Mouse (Mus musculus) forebrain, embryonic 10.5 days (tissue): Measurements from ENCODE around the gene Txnrd3. TPM values are rescaled to one million over a fixed set of nuclear protein-coding genes. Genes with fewer than 3 reads are reported as not detected.

Experiments
- DNase-seq: peaks from one replicate; pipeline ENCODE4 v3.0.0-alpha.2; 2017; ENCODE audit warnings: low spot score; ENCODE audit errors: extremely low spot score
- H3K27ac ChIP-seq: fragments of 300-500 bp; sonication (generic); 2 replicates; pipeline ENCODE4 v1.5.1; 2016; ENCODE audit warnings: mild to moderate bottlenecking
- H3K27me3 ChIP-seq: fragments of 300-500 bp; sonication (generic); 2 replicates; pipeline ENCODE4 v1.6.1; 2016; ENCODE audit warnings: mild to moderate bottlenecking; ENCODE audit not compliant: poor library complexity, severe bottlenecking
- H3K36me3 ChIP-seq: fragments of 300-500 bp; sonication (generic); replicated peaks from 2 replicates; pipeline ENCODE4 v1.6.1; 2016; ENCODE audit warnings: mild to moderate bottlenecking, moderate library complexity
- H3K4me1 ChIP-seq: fragments of 300-500 bp; sonication (generic); 2 replicates; pipeline ENCODE4 v1.6.1; 2016
- H3K4me3 ChIP-seq: fragments of 300-500 bp; sonication (generic); 2 replicates; pipeline ENCODE4 v1.5.1; 2016; ENCODE audit warnings: mild to moderate bottlenecking, moderate library complexity
- H3K9me3 ChIP-seq: fragments of 300-500 bp; sonication (generic); 2 replicates; pipeline ENCODE4 v1.6.1; 2016; ENCODE audit warnings: mild to moderate bottlenecking, moderate library complexity
- WGBS: fragments of 180-500 bp; shearing (Covaris S2); methylation state at CpG from one replicate; pipeline ENCODE4 v1.1.7; 2016; 5-methylcytosine and 5-hydroxymethylcytosine counted together
- polyA plus RNA-seq: library from polyadenylated mRNA; unstranded; fragments of >200 nt; fragmentation: Nextera tagmentation; extraction: Ambion mirVana; gene quantifications from 2 replicates; pipeline ENCODE4 v1.2.1, GENCODE M21; 2016

Gene Txnrd3
- polyA plus RNA-seq: 8.1 and 8.9 TPM in 2 replicates

DNA sequence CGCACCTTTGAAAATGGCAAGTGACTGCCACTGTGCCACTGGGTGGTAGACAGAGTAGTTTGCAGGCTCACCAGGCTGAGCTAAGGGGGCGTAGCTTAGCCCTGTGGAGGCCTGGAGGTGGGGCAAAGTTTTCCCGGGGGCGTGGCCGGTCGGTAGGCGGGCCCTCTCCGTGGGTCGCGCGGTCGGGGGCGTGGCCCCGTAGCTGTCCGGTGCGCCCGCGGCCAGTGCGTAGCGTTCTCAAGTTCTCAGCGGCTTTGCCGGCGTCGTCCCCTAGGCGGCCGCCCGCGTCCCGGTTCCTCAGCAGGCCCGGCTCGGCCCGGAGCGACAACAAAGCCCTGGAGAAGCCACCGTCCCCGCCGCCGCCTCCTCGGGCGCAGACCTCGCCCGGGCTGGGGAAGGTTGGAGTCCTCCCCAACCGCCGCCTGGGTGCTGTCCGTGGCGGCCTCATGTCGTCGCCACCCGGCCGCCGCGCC is at the start of gene Txnrd3:
Gene Txnrd3 (plus strand): TSS at position 191 of the 473 bp plus-strand sequence.
- peak; percentile 88 for DNase-seq
- H3K4me1 ChIP-seq: peaks cover 25% of the 10 kb centered on the region
- H3K4me3 ChIP-seq: peak within 1 kb of the TSS; percentile 71
- no peaks in the 10 kb centered on the region for H3K27me3 ChIP-seq
- H3K27ac ChIP-seq: peak within 1 kb of the TSS; percentile 90
- H3K36me3 ChIP-seq: no peaks in the 10 kb centered on the region
- under 1% methylated on average over 51 of the region's 51 CpGs for WGBS
- H3K9me3 ChIP-seq: no peaks in the 10 kb centered on the region

DNA sequence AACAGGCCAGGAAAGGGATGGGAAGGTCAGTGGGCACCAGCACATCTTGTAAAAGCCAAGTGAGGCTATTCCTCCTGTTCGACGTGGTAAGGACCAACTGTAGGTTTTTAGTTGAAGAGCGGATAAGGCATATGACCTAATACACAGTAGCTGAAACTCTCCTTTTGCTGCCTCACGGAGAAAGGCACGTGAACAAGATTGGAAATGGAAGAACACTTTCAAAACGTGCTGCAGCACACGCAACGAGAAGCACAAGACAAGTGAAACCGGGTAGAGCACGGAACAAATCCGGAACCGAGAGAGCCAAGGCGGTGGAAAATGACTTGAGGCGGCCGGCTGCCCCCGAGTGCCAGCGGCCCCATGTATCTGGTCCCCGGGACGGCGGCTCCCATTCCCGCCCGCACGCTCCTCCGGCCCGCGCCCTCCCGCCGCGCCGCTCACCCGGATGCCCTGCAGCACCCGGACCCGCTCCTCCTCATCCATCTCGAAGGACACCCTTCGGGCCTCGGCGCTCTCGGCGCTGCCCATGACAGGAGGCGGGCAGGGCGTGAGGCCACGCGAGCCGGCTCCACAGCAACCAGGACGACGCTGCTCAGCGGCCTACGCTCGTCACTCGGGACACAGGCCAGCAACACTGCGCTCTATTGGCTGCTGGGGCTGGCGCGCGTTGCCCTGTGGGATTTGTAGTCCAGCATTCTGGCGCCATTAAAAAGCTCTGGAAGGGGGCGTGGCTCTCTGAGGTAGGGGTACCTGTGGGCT is 48.6 kb upstream of the Txnrd3 start, which contains the start of gene Chchd6:
Gene Chchd6 (minus strand): TSS at position 635 of the 759 bp plus-strand sequence.
- Histone ChIP-seq H3K36me3 (no peaks in the 10 kb centered on the region), H3K27me3 (no peaks in the 10 kb centered on the region), H3K4me1 (peaks cover 6% of the 10 kb centered on the region), H3K27ac (peak within 1 kb of the TSS; percentile 84), H3K4me3 (peak within 1 kb of the TSS; percentile 68), H3K9me3 (peaks cover 4% of the 10 kb centered on the region)
- peak; percentile 96 for DNase-seq
- under 1% methylated on average over 56 of the region's 56 CpGs for WGBS

DNA sequence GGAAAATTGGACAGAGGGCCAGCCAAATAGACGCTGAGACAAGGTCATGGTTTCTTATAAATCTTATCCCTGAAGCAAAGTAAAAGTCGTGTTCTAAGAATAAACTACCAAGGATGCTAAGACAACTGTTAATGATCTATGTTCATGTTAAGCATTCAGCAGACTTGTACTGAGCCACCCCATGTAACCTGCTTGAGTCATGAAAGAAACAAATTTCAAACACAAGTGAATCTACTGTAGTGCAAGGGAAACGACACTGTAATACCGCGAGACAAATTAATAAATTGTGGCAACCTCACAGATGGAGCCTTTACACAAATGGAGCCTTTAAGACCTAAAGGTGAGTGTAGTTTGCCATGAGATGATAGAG is 48.0 kb upstream of the Txnrd3 start:
- H3K9me3 ChIP-seq: peaks cover 8% of the 10 kb centered on the region
- H3K27me3 ChIP-seq: no peaks in the 10 kb centered on the region
- H3K4me3 ChIP-seq: peak overlapping the region; percentile 68
- H3K27ac ChIP-seq: no peak overlapping the region
- no peak for DNase-seq
- H3K36me3 ChIP-seq: no peaks in the 10 kb centered on the region
- 29% methylated on average over 5 of the region's 5 CpGs for WGBS
- H3K4me1 ChIP-seq: peaks cover 6% of the 10 kb centered on the region

DNA sequence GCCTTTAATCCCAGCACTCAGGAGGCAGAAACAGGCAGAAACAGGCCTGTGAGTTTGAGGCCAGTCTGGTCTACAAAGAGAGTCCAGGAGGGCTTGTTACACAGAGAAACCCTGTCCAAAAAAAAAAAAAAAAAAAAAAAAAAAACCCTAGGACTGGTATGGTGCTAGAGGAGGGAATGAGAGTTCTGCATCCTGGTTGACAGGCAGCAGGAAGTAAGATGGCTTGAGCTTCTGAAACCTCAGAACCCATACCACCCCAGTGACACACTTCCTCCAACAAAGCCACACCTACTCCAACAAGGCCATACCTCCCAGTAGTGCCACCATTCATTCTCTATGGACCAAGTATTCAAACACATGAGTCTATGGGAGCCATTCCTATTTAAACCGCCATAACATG is 47.3 kb upstream of the Txnrd3 start:
- H3K36me3 ChIP-seq: no peaks in the 10 kb centered on the region
- DNase-seq: no peak
- no peak overlapping the region for H3K4me3 ChIP-seq
- no peaks in the 10 kb centered on the region for H3K27me3 ChIP-seq
- H3K4me1 ChIP-seq: peaks cover 6% of the 10 kb centered on the region
- H3K27ac ChIP-seq: no peak overlapping the region
- 92% methylated on average over 1 of the region's 1 CpGs for WGBS
- H3K9me3 ChIP-seq: peaks cover 12% of the 10 kb centered on the region

DNA sequence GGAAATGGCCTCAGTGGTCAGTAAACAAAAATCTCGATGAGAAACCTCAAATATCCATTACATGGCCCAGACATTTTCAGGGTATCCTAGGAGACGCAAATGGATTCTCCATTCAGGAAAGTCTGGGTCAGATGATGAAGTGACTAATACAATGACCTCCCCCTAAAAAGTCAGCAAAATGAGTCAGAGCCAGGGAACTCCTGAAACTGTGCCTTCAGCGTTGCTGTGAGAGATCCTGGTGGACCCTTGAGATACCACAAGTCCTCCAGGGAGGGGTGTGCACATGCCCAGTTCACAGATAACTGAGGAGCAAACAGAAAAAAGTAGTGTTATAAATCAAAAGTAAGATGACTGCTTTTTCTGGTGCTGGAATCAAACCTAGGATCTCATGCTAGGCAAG is 37.7 kb upstream of the Txnrd3 start:
- 72% methylated on average over 3 of the region's 3 CpGs for WGBS
- Histone ChIP-seq H3K4me3 (no peak overlapping the region), H3K27me3 (no peaks in the 10 kb centered on the region), H3K27ac (no peak overlapping the region), H3K36me3 (no peaks in the 10 kb centered on the region), H3K4me1 (no peaks in the 10 kb centered on the region), H3K9me3 (0 out of 2 replicates have a peak, but pooled peaks cover under 1% of the 10 kb centered on the region)
- DNase-seq: no peak

DNA sequence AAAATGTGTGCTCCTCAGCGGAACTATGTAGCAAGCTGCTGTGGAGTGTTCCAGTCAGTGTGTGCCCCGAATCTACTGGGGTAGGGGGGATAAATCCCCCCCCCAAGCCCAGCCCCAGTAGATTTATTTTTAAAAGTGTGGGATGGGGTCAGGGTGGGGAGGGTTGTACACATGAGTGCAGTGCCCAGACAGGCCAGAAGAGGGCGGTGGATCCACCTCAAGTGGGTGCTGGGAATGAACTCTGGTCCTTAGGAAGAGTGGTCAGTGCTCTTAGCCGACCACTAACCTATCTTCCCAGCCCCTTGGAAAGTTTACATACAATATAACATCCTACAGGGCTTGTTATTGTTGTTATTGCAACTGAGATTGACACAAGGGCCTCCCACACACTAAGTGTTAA is 35.8 kb upstream of the Txnrd3 start:
- no peaks in the 10 kb centered on the region for H3K9me3 ChIP-seq
- 0 out of 2 replicates have a peak, but pooled peaks cover 3% of the 10 kb centered on the region for H3K4me1 ChIP-seq
- 49% methylated on average over 4 of the region's 4 CpGs for WGBS
- no peak for DNase-seq
- H3K27me3 ChIP-seq: no peaks in the 10 kb centered on the region
- no peak overlapping the region for H3K27ac ChIP-seq
- H3K4me3 ChIP-seq: no peak overlapping the region
- H3K36me3 ChIP-seq: no peaks in the 10 kb centered on the region

DNA sequence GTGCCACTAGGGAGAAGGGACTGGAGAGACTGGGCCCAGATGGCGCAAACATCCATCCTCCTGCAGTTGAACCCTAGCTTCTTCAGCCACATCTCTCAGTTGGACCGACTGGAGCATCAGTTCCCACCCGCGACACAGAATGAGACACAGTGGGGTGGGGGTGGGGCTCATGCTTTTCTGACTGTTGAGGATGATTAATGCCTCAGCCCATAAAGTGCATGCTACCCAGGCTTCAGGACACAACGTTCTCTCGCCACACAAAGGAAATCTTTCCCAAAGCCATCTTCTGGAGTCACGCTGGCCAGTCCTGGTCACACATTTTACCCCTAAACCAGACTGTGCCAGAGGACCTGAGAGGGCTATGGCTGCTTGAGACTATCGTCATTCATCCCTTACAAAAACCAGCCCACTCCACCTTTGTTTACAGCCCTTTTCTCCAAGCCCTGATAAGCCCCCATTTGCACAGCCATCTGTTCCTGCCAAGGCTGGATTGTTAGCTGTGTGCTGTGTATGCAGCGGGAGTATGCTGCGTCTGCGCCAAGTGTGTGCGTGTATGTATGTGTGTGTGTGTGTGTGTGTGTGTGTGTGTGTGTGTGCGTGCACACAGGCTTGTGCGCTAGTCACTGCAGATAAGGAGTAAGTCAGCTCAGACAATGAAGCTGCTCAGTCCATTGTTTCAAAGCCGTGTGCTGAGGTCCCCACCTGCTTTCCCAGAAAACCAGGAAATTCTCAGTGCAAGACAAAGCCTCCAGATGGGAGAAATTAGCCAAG is 30.3 kb upstream of the Txnrd3 start:
- 69% methylated on average over 15 of the region's 15 CpGs for WGBS
- no peaks in the 10 kb centered on the region for H3K36me3 ChIP-seq
- peak overlapping the region; percentile 80 for H3K27ac ChIP-seq
- no peaks in the 10 kb centered on the region for H3K9me3 ChIP-seq
- peak; percentile 40 for DNase-seq
- peaks cover 32% of the 10 kb centered on the region for H3K4me1 ChIP-seq
- H3K27me3 ChIP-seq: no peaks in the 10 kb centered on the region
- no peak overlapping the region for H3K4me3 ChIP-seq

DNA sequence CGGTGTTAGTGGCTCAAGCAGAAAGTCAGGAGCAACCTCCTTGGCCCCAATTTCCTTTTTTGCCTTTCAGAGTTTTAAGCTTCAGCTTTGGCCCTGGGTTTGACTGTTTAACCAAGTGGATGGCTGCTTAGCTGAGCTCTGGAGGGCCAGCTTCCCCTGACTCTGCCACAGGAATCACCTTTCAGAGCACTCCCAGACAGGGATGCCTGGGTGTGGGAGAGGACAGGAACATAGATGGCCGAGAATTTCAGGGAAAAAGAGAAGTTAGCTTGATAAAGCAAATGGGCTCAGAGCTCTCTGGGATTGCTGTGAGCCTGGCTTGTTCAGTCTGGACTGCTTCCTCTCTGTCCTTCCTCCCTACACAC is 29.7 kb upstream of the Txnrd3 start:
- H3K27me3 ChIP-seq: no peaks in the 10 kb centered on the region
- H3K36me3 ChIP-seq: no peaks in the 10 kb centered on the region
- peak overlapping the region; percentile 80 for H3K27ac ChIP-seq
- H3K4me3 ChIP-seq: no peak overlapping the region
- WGBS: 29% methylated on average over 2 of the region's 2 CpGs
- H3K9me3 ChIP-seq: no peaks in the 10 kb centered on the region
- peaks cover 32% of the 10 kb centered on the region for H3K4me1 ChIP-seq
- DNase-seq: no peak

DNA sequence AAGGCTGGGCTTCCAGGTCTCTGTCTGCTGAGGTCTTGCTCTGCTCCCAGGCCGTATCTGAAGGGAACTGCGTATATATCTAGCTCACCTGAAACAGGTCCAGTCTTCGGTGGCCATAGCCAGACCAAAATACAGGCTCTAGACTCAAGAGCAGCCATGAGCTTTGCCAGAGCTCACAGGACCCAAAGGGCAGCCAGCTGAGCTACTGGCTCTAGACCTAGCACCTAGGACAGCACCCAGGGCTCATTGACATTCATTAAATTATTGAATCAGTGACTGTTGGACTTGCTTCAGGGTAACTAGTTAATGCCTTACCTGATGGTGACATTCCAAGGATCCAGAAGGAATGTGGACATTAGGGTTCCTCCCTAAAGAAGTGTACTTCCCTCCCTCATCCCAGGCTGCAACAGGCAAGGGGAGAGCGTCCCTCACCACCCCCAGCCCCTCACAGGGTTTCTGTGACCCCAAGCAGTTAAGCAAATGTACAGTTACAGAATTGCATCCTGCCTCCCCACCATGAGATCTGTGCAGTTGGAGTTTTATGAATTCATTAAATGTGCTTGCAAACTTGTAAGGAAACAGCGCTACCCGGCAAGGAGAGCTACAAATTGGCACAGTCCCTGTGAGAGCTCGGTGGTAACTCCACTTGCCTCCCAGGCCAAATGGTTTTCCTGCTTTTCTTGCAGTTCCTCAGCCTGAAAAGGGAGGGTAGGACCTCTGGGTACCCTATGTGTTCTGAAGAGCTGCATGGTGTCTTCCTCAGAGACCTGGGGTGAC is 29.0 kb upstream of the Txnrd3 start:
- no peaks in the 10 kb centered on the region for H3K9me3 ChIP-seq
- peaks cover 32% of the 10 kb centered on the region for H3K4me1 ChIP-seq
- no peak overlapping the region for H3K4me3 ChIP-seq
- no peaks in the 10 kb centered on the region for H3K36me3 ChIP-seq
- DNase-seq: no peak
- no peaks in the 10 kb centered on the region for H3K27me3 ChIP-seq
- peak overlapping the region; percentile 80 for H3K27ac ChIP-seq
- WGBS: 86% methylated on average over 7 of the region's 7 CpGs

DNA sequence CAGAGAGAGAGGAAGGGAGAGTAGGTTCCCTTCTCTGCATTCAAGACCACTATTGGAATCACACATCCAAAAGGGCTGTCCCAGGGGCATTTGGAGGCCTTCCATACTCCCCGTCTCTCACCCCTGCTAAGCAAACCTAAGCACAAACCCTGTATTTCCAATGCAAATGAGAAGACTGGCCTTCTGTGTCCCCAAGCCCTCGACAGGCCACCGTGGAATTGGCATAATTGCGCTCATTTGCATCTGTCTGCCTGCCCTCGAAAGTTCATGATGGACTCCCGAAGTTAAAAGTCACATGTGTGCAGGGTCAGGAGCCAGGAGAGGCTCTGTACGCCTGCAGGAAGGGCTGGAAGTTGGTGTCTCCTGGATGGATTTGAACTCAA is 28.4 kb upstream of the Txnrd3 start:
- Histone ChIP-seq H3K9me3 (no peaks in the 10 kb centered on the region), H3K27me3 (no peaks in the 10 kb centered on the region), H3K36me3 (no peaks in the 10 kb centered on the region), H3K4me1 (peaks cover 32% of the 10 kb centered on the region), H3K27ac (0 out of 2 replicates have a peak overlapping the region, but pooled peaks have one; percentile 35), H3K4me3 (no peak overlapping the region)
- DNase-seq: no peak
- WGBS: 65% methylated on average over 7 of the region's 7 CpGs

DNA sequence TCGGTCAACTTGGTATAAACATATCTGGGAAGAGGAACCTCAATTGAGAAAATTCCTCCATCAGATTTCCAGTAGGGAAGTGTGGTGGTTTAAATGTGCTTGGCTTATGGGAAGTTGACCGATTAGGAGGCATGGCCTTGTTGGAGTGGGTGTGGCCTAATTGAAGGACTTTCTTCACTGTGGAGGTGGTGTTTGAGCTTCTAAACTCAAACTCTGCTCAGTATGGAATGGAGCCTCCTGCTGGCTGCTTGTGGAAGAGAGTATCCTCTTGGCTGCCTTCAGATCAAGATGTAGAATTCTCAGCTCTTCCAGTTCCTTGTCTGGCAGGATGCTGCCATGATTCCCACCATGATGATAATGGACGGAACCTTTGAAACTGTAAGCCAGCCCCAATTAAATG is 21.1 kb upstream of the Txnrd3 start:
- Histone ChIP-seq H3K27me3 (no peaks in the 10 kb centered on the region), H3K4me1 (peaks cover 7% of the 10 kb centered on the region; the same call in 1 of the 2 replicates), H3K36me3 (no peaks in the 10 kb centered on the region), H3K4me3 (no peak overlapping the region), H3K27ac (no peak overlapping the region), H3K9me3 (no peaks in the 10 kb centered on the region)
- WGBS: 82% methylated on average over 3 of the region's 3 CpGs
- no peak for DNase-seq

DNA sequence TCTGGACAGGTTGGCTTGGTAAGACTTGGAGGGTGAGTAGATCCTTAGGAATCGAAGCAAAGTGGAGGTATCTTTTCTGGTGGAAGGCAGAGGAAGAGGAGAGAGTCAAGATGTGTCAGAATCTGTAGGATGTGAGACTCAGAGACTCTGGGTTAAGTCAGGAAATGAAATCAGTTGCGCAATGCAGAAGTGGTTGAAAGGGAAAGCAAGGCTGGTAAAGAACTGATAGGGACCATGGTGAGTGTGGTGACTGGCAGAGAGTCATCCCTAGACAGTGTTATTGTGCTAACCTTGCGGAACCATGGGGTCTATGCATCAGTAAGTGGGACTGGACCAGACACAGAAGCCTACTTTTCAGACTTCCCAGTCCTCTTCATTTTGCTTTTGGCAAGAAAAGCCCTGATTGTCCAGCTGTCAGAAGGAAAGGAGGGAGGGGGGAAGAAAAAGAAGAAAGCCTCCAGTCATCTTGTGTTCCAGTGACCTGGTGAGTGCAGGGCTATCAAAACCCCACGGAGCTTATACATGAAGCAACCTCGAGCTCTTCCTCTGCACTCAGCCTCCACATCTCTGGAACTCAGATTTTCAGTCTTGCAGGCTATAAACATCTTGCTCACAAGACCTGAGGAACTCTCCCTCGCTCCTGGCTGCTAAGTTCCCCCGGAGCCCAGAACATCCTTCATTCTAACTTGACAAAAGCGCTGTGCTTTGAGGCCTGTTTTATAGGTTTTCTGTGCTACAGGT is 15.6 kb upstream of the Txnrd3 start:
- H3K4me1 ChIP-seq: peaks cover 16% of the 10 kb centered on the region
- H3K9me3 ChIP-seq: no peaks in the 10 kb centered on the region
- no peak overlapping the region for H3K4me3 ChIP-seq
- no peaks in the 10 kb centered on the region for H3K36me3 ChIP-seq
- H3K27ac ChIP-seq: no peak overlapping the region
- H3K27me3 ChIP-seq: peaks cover 13% of the 10 kb centered on the region
- WGBS: 76% methylated on average over 8 of the region's 8 CpGs
- no peak for DNase-seq
